Mouse (Mus musculus): Measurements from ENCODE around the gene Thra. TPM values are rescaled to one million over a fixed set of nuclear protein-coding genes. Genes with fewer than 3 reads are reported as not detected.

The Thra gene
- total and polyA plus RNA-seq, 3 experiments: 22.0 to 50.9 TPM; not detected in 1

- no peak overlapping the region for H3K4me3 ChIP-seq (ENCODE audit: control insufficient read depth in 1 of 2, insufficient read depth in 1 of 2, low read depth in 2 of 2, low read length in 2 of 2)
- H3K36me3 ChIP-seq (ENCODE audit: control insufficient read depth in 1 of 2, insufficient read depth in 2 of 2, low read length in 2 of 2): peaks cover 0 to 21% of the 10 kb centered on the region in 2 experiments; a peak in 2 of 4 replicates
- no peaks in the 10 kb centered on the region for H3K9me3 ChIP-seq (replicated peaks; ENCODE audit: insufficient read depth, low read length)
- H3K27ac ChIP-seq (ENCODE audit: control insufficient read depth, low read depth, low read length): no peak overlapping the region
- peaks cover 6% of the 10 kb centered on the region; the same call in 1 of the 2 replicates for H3K79me2 ChIP-seq (ENCODE audit: control insufficient read depth, insufficient read depth, low read length, poor library complexity)
- peaks cover 9 to 32% of the 10 kb centered on the region in 2 experiments for H3K4me1 ChIP-seq (ENCODE audit: control insufficient read depth in 1 of 2, insufficient read depth in 2 of 2, low read length in 2 of 2)
- no peak for TF ChIP-seq MAFK (IDR thresholded peaks at IDR 0.05; ENCODE audit: borderline replicate concordance, low read depth, low read length)
- no peak for TF ChIP-seq JUND (IDR thresholded peaks at IDR 0.05; ENCODE audit: low read depth, low read length)
- no peak for TF ChIP-seq TAL1 (IDR thresholded peaks at IDR 0.05; ENCODE audit: low read length)
- TF ChIP-seq POLR2AphosphoS2 (IDR thresholded peaks at IDR 0.05; ENCODE audit: low read length): no peak
- no peak for TF ChIP-seq EP300 (IDR thresholded peaks at IDR 0.05; ENCODE audit: low read depth in 1 of 2, low read length in 2 of 2)
- TF ChIP-seq ETS1 (IDR thresholded peaks at IDR 0.05; ENCODE audit: low read depth, low read length): no peak
- TF ChIP-seq KAT2A (conservative IDR thresholded peaks at IDR 0.05; ENCODE audit: low read depth, low read length): no peak
- no peak for TF ChIP-seq POLR2A (IDR thresholded peaks at IDR 0.05; ENCODE audit: control insufficient read depth in 1 of 2, insufficient read depth in 1 of 2, low read depth in 1 of 2, low read length in 2 of 2, poor library complexity in 1 of 2)
- no peak for TF ChIP-seq TBP (IDR thresholded peaks at IDR 0.05; ENCODE audit: low read depth, low read length)
- H3K27me3 ChIP-seq (ENCODE audit: control insufficient read depth in 1 of 2, insufficient read depth in 2 of 2, low read length in 2 of 2): no peaks in the 10 kb centered on the region
- no peak overlapping the region for H3K9ac ChIP-seq (ENCODE audit: control insufficient read depth, low read depth, low read length, poor library complexity, severe bottlenecking)
- peak; percentile 40 for DNase-seq (ENCODE audit: low read depth, low spot score)
Measured at GRCm38 (mm10) chr11:98738428-98738911, 2.0 kb upstream of the Thra start.

GRCm38 (mm10) chr11:98738925-98739324 lies 1.5 kb upstream of the Thra start:
- H3K27ac ChIP-seq (ENCODE audit: control insufficient read depth, low read depth, low read length): no peak overlapping the region
- H3K4me1 ChIP-seq (ENCODE audit: control insufficient read depth in 1 of 2, insufficient read depth in 2 of 2, low read length in 2 of 2): peaks cover 9 to 32% of the 10 kb centered on the region in 2 experiments
- DNase-seq (ENCODE audit: low read depth, low spot score): peak; percentile 47
- H3K79me2 ChIP-seq (ENCODE audit: control insufficient read depth, insufficient read depth, low read length, poor library complexity): peaks cover 6% of the 10 kb centered on the region; the same call in 1 of the 2 replicates
- H3K27me3 ChIP-seq (ENCODE audit: control insufficient read depth in 1 of 2, insufficient read depth in 2 of 2, low read length in 2 of 2): no peaks in the 10 kb centered on the region
- no peak overlapping the region for H3K9ac ChIP-seq (ENCODE audit: control insufficient read depth, low read depth, low read length, poor library complexity, severe bottlenecking)
- peaks cover 0 to 21% of the 10 kb centered on the region in 2 experiments; a peak in 2 of 4 replicates for H3K36me3 ChIP-seq (ENCODE audit: control insufficient read depth in 1 of 2, insufficient read depth in 2 of 2, low read length in 2 of 2)
- TF ChIP-seq ZNF384 (IDR thresholded peaks at IDR 0.05; ENCODE audit: low read depth, low read length) (no peak), ZC3H11A (IDR thresholded peaks at IDR 0.05; ENCODE audit: low read depth, low read length) (no peak), MAZ (IDR thresholded peaks at IDR 0.05; ENCODE audit: low read depth, low read length) (0 out of 2 replicates have a peak, but pooled peaks have one; percentile 41), TCF12 (IDR thresholded peaks at IDR 0.05; ENCODE audit: low read depth, low read length) (0 out of 2 replicates have a peak, but pooled peaks have one; percentile 29), TBP (IDR thresholded peaks at IDR 0.05; ENCODE audit: low read depth, low read length) (no peak), POLR2AphosphoS2 (IDR thresholded peaks at IDR 0.05; ENCODE audit: low read length) (no peak), RAD21 (IDR thresholded peaks at IDR 0.05; ENCODE audit: low read depth, low read length) (no peak), RCOR1 (IDR thresholded peaks at IDR 0.05; ENCODE audit: low read depth, low read length) (0 out of 2 replicates have a peak, but pooled peaks have one; percentile 15), KAT2A (conservative IDR thresholded peaks at IDR 0.05; ENCODE audit: low read depth, low read length) (no peak), USF2 (IDR thresholded peaks at IDR 0.05; ENCODE audit: borderline replicate concordance in 1 of 2, insufficient read depth in 1 of 2, low read depth in 1 of 2, low read length in 2 of 2) (no peak), CHD1 (IDR thresholded peaks at IDR 0.05; ENCODE audit: low read depth, low read length) (no peak), CTCF (IDR thresholded peaks at IDR 0.05 in 2 of 3, conservative IDR thresholded peaks at IDR 0.05 in 1 of 3; ENCODE audit: control insufficient read depth in 1 of 3, insufficient read depth in 1 of 3, low read depth in 2 of 3, low read length in 3 of 3, poor library complexity in 1 of 3, severe bottlenecking in 1 of 3) (no peak), EP300 (IDR thresholded peaks at IDR 0.05; ENCODE audit: low read depth in 1 of 2, low read length in 2 of 2) (0 out of 4 replicates have a peak, but pooled peaks have one; percentile 12 to 26), TAL1 (IDR thresholded peaks at IDR 0.05; ENCODE audit: low read length) (0 out of 2 replicates have a peak, but pooled peaks have one; percentile 13), ETS1 (IDR thresholded peaks at IDR 0.05; ENCODE audit: low read depth, low read length) (0 out of 2 replicates have a peak, but pooled peaks have one; percentile 9)
- no peak overlapping the region for H3K4me3 ChIP-seq (ENCODE audit: control insufficient read depth in 1 of 2, insufficient read depth in 1 of 2, low read depth in 2 of 2, low read length in 2 of 2)
- H3K9me3 ChIP-seq (replicated peaks; ENCODE audit: insufficient read depth, low read length): no peaks in the 10 kb centered on the region

Data from MEL (cell line).